Mouse (Mus musculus) adrenal gland, postnatal 25 days (tissue): ENCODE results near the gene Olfr697. TPM values are rescaled to one million over a fixed set of nuclear protein-coding genes. Genes with fewer than 3 reads are reported as not detected.
"Not testable (repeated sequence)": the region's sequence is repeated elsewhere in the genome, so short reads cannot be mapped to it uniquely, and the experiment has no call there.

ENCODE experiments used
- DNase-seq: peaks from one replicate; pipeline ENCODE4 v3.0.0; 2021; ENCODE audit warnings: mixed read lengths
- long read RNA-seq: library from polyadenylated mRNA; stranded (forward); transcript quantifications from one replicate; pipeline ENCODE4 v2.0.0, GENCODE M21; 2021
- total RNA-seq: library from RNA; stranded (reverse); gene quantifications from 2 replicates; pipeline ENCODE4 v1.2.3, GENCODE M21; 2021

The Olfr697 gene
- total RNA-seq, result not detected in 2 replicates
- long read RNA-seq, result 0 reads

DNA sequence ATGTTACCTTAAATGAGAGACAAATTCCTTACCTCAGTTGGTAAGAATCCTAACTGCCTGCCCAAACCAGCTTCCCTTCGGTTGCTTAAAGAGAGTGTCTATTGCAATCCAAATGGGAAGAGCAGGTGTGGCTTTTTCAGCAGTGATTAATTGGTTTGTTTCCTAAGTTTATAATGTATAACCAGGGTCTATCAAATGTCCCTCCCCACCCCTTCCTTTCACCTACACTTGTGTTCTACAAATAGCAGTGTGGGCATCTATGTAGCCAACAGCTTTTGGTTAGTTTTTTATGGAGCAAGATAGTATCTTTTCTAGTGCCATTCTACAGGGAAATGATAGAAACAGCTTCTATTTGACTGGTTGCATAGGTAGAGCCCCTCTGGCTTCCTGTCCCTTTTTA, at the start of gene Olfr697:
Gene Olfr697, minus strand, starts transcription at position 101 of the 400 bp plus-strand sequence.
- no peak for DNase-seq

- DNase-seq, result no peak
Observed at GRCm38 (mm10) chr7:106788330-106788729, 46.1 kb upstream of the Olfr697 start.

GRCm38 (mm10) chr7:106761008-106761407, 18.8 kb upstream of the Olfr697 start:
- DNase-seq, result not testable (repeated sequence)

- no peak for DNase-seq
Observed at GRCm38 (mm10) chr7:106758800-106759199, 16.6 kb upstream of the Olfr697 start.

- DNase-seq, result no peak
Observed at GRCm38 (mm10) chr7:106755297-106755696, 13.1 kb upstream of the Olfr697 start, which contains the start of gene Olfr698. Olfr698 (minus strand) TSS chr7:106755397.

- DNase-seq, result no peak
Observed at GRCm38 (mm10) chr7:106745811-106746210, 3.6 kb upstream of the Olfr697 start.

DNA sequence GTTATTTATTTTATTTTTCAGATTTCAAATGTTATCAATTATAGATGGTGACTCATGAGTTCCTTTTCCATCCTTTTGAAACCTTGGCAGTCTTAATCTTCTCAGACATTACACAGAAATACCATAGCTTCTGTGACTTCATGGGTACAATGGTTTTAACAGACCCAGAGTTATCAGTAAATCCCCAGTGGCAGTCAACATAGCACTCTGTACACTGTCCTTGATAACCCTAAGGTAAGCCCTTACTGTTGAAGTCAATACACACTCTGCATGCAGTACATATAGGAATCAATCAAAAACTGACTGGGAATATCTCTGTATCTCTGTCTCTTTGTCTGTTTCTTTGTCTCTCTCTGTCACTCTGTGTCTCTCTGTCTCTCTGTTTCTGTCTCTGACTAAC, 5.2 kb downstream of the Olfr697 start:
- no peak for DNase-seq

DNA sequence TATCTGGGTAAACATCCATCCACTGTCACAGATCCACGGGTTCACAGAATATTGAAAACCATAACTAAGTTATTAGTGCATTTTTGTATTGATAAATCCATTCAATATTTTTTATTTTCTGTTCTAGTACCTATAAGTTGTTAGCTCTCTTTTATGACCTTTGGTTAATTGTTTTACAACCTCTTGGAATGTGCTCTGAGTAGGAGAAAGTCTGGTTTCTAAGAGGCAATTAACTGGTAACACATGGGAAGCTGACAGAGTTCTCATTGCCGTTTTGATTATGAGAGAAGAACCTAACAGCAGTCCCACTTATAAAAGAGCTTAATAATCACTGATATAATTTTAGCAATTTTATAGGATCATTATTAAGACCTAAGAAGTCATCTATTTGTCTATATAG, 8.5 kb downstream of the Olfr697 start:
- no peak for DNase-seq

- DNase-seq, result not testable (repeated sequence)
Observed at GRCm38 (mm10) chr7:106725654-106726053, 16.6 kb downstream of the Olfr697 start.

DNA sequence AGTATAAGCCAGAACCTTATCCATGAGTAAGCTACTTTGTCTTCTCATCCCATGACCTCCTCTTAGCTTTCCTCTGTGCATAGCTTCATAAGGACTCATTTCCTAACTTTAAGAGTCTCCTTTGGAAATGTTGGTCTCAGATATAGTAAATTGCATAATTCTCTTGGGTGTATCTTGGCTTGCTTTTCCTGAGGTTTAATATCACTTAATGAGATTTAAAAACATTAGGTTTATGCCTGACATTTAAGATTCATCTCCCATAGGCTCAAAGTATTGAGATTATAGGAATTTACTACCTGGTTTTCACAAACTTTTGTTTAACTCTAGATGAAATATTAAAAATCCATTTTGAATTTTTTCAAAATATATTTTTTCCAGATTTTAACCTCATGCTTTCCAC, 25.9 kb downstream of the Olfr697 start, which contains the start of gene Olfr695:
Gene Olfr695, minus strand, starts transcription at position 101 of the 400 bp plus-strand sequence.
- no peak for DNase-seq

DNA sequence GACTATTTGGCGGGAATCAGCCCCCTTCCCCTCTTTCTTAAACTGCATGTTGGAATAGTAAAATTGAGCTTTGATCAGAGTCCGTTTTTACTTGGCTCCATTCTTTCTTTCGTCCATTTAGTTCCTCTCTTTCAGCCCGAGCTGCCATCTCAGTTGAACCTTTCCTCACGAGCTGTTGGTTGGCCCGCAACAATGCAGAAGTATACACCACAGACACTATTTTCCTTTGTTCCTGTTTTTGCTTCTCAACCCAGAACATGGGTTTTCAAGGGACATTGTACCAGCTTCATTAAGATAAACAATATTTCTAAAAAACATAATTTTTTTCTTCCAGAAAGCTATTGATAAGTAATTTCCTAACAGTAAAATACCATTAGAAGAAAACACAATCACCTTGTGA, 30.8 kb downstream of the Olfr697 start:
- DNase-seq, result no peak

DNA sequence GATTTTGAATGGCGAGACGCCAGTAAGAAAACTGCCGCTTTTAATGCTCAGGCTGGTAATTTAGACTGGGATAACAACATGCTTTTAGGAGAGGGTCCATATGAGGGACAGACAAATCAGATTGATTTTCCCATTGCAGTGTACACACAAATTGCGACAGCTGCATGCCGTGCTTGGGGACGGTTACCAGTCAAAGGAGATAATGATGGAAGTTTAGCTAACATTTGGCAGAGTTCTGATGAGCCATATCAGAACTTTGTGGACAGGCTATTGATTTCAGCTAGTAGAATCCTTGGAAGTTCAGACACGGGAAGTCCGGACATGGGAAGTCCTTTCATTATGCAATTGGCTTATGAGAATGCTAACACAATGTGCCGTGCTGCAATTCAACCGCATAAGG, 34.5 kb downstream of the Olfr697 start:
- not testable (repeated sequence) for DNase-seq

GRCm38 (mm10) chr7:106696891-106697290, 45.4 kb downstream of the Olfr697 start:
- no peak for DNase-seq

DNA sequence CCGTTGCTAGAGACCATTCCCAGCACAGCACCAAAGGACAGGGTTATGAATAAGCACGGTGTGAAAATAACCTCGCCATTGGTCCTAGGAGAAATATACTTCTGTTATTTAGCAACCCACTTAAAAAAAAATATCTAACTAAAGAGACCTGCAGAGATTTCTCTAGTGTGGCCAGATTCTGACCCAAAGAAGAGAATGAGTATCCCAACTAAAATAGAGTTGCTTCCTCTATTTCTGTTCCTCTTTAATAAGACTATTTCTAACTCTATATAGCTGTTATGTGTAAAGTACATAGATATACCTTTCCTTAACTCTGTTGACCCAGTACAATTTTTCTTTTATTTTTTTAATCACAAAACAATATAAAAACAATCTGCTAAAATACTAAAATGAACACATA, 49.3 kb downstream of the Olfr697 start:
- DNase-seq, result no peak

DNA sequence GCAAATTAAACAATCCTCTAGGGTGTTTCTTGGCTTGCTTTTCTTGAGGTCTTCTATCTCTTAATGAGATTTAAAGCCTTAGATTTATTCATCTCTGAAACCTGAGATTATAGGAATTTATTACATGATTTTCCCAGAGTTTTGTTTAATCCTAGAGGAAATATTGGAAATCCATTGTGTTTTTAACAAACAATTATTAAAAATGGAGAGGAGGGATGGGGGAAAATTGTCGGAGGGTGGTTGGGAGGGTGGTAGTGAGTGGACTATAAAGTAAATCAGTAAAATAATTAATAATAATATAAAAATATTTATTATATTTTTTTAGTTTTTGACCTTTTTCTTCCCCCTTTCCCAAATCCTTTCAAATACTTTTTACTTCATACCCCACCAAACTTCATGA, 50.5 kb downstream of the Olfr697 start, which contains the start of gene Olfr694:
Gene Olfr694, minus strand, starts transcription at position 101 of the 400 bp plus-strand sequence.
- DNase-seq, result no peak

Other genes with a start within 250 kb of the Olfr697 start
- not detected in 2 replicates for gene Olfr693, start 61.9 kb downstream of the Olfr697 start, total RNA-seq
- gene Olfr694, start 50.6 kb downstream of the Olfr697 start, total RNA-seq, result not detected in 2 replicates
- not detected in 2 replicates for gene Olfr695, start 26.0 kb downstream of the Olfr697 start, total RNA-seq
- gene Olfr698, start 13.0 kb upstream of the Olfr697 start, total RNA-seq, result not detected in 2 replicates
- not detected in 2 replicates for gene Olfr699, start 50.8 kb upstream of the Olfr697 start, total RNA-seq
- gene Olfr700, start 66.4 kb upstream of the Olfr697 start, total RNA-seq, result not detected in 2 replicates
- gene Olfr701, start 71.7 kb upstream of the Olfr697 start, total RNA-seq, result not detected in 2 replicates
- not detected in 2 replicates for gene Olfr702, start 91.5 kb upstream of the Olfr697 start, total RNA-seq
- not detected in 2 replicates for gene Olfr703, start 100.9 kb upstream of the Olfr697 start, total RNA-seq
- not detected in 2 replicates for gene Olfr704, start 120.7 kb upstream of the Olfr697 start, total RNA-seq
- not detected in 2 replicates for gene Olfr705, start 134.4 kb upstream of the Olfr697 start, total RNA-seq
- gene Olfr706, start 145.7 kb upstream of the Olfr697 start, total RNA-seq, result not detected in 2 replicates
- not detected in 2 replicates for gene Olfr707, start 158.8 kb upstream of the Olfr697 start, total RNA-seq
- gene Olfr1532-ps1, start 165.6 kb upstream of the Olfr697 start, total RNA-seq, result not detected in 2 replicates
- 0.06 TPM in 1 of 2 replicates, not detected in the other for gene Olfr709-ps1, start 189.8 kb upstream of the Olfr697 start, total RNA-seq
- not detected in 2 replicates for gene Olfr710, start 205.9 kb upstream of the Olfr697 start, total RNA-seq
- not detected in 2 replicates for gene Olfr6, start 221.5 kb upstream of the Olfr697 start, total RNA-seq
- gene Olfr711, start 233.0 kb upstream of the Olfr697 start, total RNA-seq, result not detected in 2 replicates